Mouse (Mus musculus): ENCODE results near the gene Fars2. TPM values are rescaled to one million over a fixed set of nuclear protein-coding genes. Genes with fewer than 3 reads are reported as not detected.
A peak's percentile ranks its signal among the peaks of the same experiment; 100 is the strongest.

Gene Fars2
- 10 to 100 TPM; 30.0 to 46.5 (median 34.7) TPM for total RNA-seq (2022)

- peak; percentile 96 for DNase-seq (ENCODE audit: low spot score in 2 of 2)
Measured at GRCm38 (mm10) chr13:36117143-36118014, at the start of gene Fars2, which contains the start of gene Lyrm4. Fars2 (plus strand) TSS chr13:36117412. Lyrm4 (minus strand) TSS chr13:36117526.

GRCm38 (mm10) chr13:36074484-36074883, 42.7 kb upstream of the Fars2 start:
- no peak for DNase-seq (ENCODE audit: low spot score in 2 of 2)

GRCm38 (mm10) chr13:36081591-36081990, 35.6 kb upstream of the Fars2 start:
- no peak for DNase-seq (ENCODE audit: low spot score in 2 of 2)

GRCm38 (mm10) chr13:36084701-36085100, 32.5 kb upstream of the Fars2 start:
- no peak for DNase-seq (ENCODE audit: low spot score in 2 of 2)

- no peak for DNase-seq (ENCODE audit: low spot score in 2 of 2)
Measured at GRCm38 (mm10) chr13:36085971-36086370, 31.2 kb upstream of the Fars2 start.

- DNase-seq (ENCODE audit: low spot score in 2 of 2), result no peak
Measured at GRCm38 (mm10) chr13:36086608-36087391, 30.4 kb upstream of the Fars2 start.

- DNase-seq (ENCODE audit: low spot score in 2 of 2), result no peak
Measured at GRCm38 (mm10) chr13:36087427-36087826, 29.8 kb upstream of the Fars2 start.

GRCm38 (mm10) chr13:36088168-36088567, 29.0 kb upstream of the Fars2 start:
- DNase-seq (ENCODE audit: low spot score in 2 of 2), result no peak

- no peak for DNase-seq (ENCODE audit: low spot score in 2 of 2)
Measured at GRCm38 (mm10) chr13:36096684-36097383, 20.4 kb upstream of the Fars2 start.

GRCm38 (mm10) chr13:36105591-36105990, 11.6 kb upstream of the Fars2 start:
- no peak for DNase-seq (ENCODE audit: low spot score in 2 of 2)

GRCm38 (mm10) chr13:36108528-36108927, 8.7 kb upstream of the Fars2 start:
- DNase-seq (ENCODE audit: low spot score in 2 of 2), result no peak

GRCm38 (mm10) chr13:36111331-36111730, 5.9 kb upstream of the Fars2 start:
- no peak for DNase-seq (ENCODE audit: low spot score in 2 of 2)

GRCm38 (mm10) chr13:36113181-36113580, 4.0 kb upstream of the Fars2 start:
- DNase-seq (ENCODE audit: low spot score in 2 of 2), result no peak

- DNase-seq (ENCODE audit: low spot score in 2 of 2), result peak; percentile 6 to 28
Measured at GRCm38 (mm10) chr13:36116520-36117142, 581 bp upstream of the Fars2 start.

GRCm38 (mm10) chr13:36119684-36120083, 2.5 kb downstream of the Fars2 start:
- no peak for DNase-seq (ENCODE audit: low spot score in 2 of 2)

- no peak for DNase-seq (ENCODE audit: low spot score in 2 of 2)
Measured at GRCm38 (mm10) chr13:36120606-36121005, 3.4 kb downstream of the Fars2 start.

- no peak for DNase-seq (ENCODE audit: low spot score in 2 of 2)
Measured at GRCm38 (mm10) chr13:36129360-36130054, 12.3 kb downstream of the Fars2 start.

- DNase-seq (ENCODE audit: low spot score in 2 of 2), result no peak
Measured at GRCm38 (mm10) chr13:36131401-36131800, 14.2 kb downstream of the Fars2 start.

- no peak for DNase-seq (ENCODE audit: low spot score in 2 of 2)
Measured at GRCm38 (mm10) chr13:36131992-36132649, 14.9 kb downstream of the Fars2 start.

- DNase-seq (ENCODE audit: low spot score in 2 of 2), result no peak
Measured at GRCm38 (mm10) chr13:36139703-36140102, 22.5 kb downstream of the Fars2 start.

Data from gastrocnemius, adult 8-10 months (tissue).